Mouse (Mus musculus) inflammation-experienced regulatory T-cells, adult 6 months (primary cell): Measurements from ENCODE around the gene Mtor. TPM values are rescaled to one million over a fixed set of nuclear protein-coding genes. Genes with fewer than 3 reads are reported as not detected.

Experiments
- ATAC-seq: one replicate; pipeline ENCODE4 v1.8.0; 2017
- polyA plus RNA-seq, 3 experiments: library from polyadenylated mRNA; unstranded; fragments of 100-300 nt; shearing (Covaris generic); gene quantifications; one replicate each; pipeline ENCODE4 v1.2.1; 2017

The Mtor gene
- polyA plus RNA-seq, 3 experiments from 2014 or later, result 10.1 to 13.5 (median 11.7) TPM

DNA sequence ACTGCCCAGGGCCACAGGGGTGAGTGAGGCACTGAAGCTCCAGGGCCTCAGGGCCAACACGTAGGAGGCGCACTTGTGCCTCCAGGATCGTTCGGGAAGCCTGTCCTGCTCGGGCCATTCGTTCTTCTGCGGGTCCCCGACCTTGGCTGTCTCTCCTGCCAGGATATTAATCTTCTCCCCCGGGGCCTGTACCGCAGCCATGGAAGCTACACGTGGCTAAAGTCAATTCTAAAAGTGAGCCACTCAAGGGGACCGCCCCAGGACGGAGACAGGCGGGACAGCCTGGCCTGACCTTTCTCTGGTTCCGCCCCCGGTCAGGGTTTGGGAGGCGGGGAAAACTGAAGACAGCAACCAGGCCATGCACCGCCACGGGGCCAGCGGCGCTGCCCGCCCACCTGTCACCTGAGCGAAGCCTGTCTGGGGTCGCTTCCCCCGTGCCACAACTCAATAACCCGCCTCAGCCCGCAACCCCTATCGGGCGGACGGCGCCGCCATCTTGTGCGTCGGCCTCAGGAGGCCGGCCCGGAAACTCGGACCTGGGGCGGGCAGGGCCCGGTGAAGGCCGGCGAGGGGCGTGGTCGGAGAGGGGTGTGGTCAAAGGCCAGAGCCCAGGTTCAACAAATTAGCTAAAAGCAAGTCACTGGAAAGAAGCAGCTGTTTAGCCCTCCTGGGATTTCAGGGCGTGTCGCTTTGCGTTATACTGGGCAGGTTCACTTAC lies 4.0 kb upstream of the Mtor start, which contains the start of gene Ubiad1:
Gene Ubiad1, minus strand, starts transcription at position 522 of the 718 bp plus-strand sequence.
- no peak for ATAC-seq

DNA sequence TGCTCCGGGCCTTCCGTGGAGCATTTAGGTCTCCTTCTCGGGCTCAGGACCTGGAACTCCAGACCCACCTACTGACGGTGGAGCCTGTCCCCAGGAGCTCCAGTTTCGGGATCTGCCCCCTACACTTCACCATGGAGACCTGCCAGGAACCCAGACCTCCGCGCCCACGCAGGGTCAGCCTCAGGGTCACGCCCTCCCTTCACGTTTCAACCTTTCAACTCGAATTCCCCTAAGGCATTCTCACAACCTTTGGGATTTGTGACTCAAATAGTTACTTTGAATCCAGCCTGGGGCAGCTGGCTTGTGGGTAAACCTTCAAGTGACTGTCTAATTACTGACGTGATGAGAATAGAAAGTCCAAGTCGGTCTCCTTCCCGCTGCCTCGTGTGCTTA lies 438 bp downstream of the Mtor start:
- no peak for ATAC-seq

DNA sequence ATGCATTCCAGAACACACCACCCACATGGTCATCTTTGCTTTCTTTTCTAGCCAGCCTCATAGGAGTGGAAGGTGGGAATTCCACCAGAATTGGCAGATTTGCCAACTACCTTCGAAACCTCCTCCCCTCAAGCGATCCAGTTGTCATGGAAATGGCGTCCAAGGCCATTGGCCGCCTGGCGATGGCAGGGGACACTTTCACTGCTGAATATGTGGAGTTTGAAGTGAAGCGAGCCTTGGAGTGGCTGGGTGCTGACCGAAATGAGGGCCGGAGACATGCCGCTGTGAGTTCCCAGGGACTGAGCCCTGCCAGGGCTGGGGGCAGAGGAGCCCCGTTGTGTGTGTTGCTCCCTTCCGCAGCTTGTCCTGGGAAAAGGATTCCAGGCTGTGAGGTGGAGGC lies 5.3 kb downstream of the Mtor start:
- no peak for ATAC-seq

- no peak for ATAC-seq
Measured at GRCm38 (mm10) chr4:148455477-148456025, 7.1 kb downstream of the Mtor start.

DNA sequence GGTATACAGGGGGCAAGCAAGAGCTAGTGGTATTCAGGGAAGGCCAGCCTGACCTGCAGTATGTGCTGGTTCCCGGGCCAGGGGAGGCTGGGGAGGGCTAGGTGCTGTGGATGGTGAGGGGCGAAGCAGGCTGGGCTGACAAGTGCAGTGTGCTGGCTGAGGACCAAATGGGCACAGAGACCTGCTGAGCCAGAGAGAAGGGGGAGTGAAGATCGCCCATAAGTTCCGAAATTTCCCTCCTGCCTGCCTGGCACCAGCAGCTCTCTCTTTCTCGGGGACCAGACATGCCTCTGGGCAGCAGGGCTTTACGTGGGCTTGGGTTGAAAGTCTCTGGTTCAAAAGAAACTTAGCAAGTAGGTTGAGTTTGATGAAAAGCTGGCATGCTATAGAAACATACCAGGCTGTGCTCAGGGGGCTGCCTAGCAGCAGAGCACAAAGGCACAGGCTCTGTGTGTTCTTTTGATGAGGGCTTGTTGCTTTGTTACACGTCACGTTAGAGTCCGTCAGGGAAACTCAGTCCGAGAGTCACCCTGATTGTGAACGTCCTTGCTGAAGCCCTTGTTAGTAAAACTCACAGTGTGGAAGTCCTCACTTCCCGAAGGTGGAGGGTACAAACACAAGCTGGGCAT lies 12.4 kb downstream of the Mtor start:
- no peak for ATAC-seq

DNA sequence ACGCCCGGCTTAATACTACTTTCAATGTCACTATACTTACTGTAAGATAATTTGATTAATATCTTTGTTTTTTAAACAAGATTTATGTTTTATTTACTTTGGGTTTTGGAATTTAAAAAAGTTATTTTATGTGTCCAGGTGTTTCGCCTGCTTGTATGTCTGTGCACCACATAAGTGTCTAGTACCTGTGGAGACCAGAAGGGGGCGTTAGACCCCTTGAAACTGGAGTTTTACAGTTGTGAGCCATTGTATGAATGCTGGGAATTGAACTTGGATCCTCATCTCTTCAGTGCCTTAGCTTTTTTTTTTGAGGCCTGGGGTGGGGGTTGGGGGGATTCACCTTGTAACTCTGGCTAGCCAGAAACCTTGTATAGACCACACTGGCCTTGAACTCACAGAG lies 13.4 kb downstream of the Mtor start:
- ATAC-seq, result no peak

- no peak for ATAC-seq
Measured at GRCm38 (mm10) chr4:148462717-148463116, 14.3 kb downstream of the Mtor start.

DNA sequence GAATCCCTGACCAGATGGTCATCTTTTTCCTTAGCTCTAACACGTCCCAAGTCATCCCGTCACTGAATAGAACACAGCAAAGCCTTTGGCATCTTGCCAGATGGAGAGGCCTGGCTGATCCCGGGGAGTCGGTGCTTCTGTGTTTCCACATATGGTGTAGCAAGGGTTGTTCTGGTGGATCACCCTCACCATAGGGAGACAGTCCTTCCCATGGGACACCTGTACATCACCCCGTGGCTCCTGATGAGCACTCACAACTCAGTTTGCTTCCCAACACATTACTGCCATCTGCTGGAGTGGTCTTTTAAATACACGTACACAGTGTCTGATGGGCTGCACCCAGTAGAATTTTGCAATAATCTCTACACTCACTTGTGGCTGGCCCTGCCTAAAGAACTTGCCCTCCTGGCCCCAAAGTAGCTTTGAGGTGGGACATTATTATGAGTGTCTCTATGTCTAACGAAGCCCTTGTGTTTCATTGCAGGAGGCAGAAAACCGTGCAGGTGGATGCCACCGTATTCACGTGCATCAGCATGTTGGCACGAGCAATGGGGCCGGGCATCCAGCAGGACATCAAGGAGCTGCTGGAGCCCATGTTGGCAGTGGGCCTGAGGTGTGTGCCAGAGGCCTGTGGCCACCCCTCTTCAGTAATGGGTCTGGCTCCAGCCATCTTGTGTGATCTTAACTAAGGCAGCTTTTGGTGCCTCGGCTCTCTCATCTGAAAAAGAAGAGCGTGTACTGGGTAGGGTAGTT lies 15.0 kb downstream of the Mtor start:
- ATAC-seq, result no peak

DNA sequence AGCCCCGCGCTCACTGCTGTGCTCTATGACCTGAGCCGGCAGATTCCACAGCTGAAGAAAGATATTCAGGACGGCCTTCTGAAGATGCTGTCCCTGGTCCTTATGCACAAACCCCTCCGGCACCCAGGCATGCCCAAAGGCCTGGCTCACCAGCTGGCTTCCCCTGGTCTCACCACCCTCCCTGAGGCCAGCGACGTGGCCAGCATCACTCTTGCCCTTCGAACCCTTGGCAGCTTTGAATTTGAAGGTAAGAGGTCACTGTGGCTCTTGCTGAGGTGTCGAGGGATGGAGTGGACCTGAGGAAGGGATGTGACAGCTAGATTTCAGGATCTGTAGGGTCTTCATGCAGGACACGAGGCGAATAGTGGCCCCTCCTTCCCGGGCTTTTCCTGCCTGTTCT lies 15.9 kb downstream of the Mtor start:
- no peak for ATAC-seq

- no peak for ATAC-seq
Measured at GRCm38 (mm10) chr4:148464869-148465268, 16.5 kb downstream of the Mtor start.

GRCm38 (mm10) chr4:148466511-148467079 lies 18.2 kb downstream of the Mtor start:
- ATAC-seq, result no peak

DNA sequence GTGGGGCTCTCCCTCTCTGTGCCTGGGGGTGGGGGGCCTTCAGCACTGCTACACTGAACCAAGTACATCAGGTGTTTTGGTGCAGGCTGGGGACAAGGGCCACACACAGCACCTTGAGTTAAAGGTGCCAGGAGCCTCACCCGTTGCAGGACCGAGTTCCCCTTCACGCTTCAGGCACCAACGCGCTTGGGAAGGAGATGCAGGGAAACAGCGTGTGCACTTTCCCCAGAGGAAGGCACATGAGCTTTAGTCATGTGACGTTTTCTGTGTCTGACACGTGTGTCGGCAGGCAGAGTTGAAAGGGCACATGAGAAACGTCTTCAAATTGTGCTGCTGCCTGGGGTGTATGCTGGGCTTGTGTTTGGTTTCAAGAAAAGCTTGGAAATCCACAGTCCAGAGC lies 20.0 kb downstream of the Mtor start:
- no peak for ATAC-seq

- ATAC-seq, result no peak
Measured at GRCm38 (mm10) chr4:148469487-148470252, 21.3 kb downstream of the Mtor start.

- no peak for ATAC-seq
Measured at GRCm38 (mm10) chr4:148471363-148471806, 23.0 kb downstream of the Mtor start.

- no peak for ATAC-seq
Measured at GRCm38 (mm10) chr4:148472436-148473174, 24.2 kb downstream of the Mtor start.

DNA sequence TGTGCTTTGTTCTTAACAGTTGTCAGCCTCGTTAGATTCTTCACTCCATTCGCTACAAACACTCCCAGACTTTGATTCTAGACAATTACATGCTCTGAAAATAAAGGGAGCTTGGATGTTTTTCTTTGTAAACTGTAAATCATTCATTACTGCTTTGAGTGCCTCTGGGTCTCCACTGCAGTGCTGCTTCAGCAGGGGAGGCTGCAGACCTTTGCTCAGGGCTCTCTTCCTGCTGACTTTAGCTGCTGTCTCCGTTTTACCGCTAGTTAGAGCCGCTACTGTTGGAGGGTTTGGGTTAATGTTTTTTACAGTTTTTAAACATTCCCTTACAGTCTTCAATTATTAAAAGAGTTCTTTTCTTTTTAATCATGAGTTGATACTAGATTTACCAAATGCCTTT lies 25.1 kb downstream of the Mtor start:
- no peak for ATAC-seq

GRCm38 (mm10) chr4:148480245-148480644 lies 31.8 kb downstream of the Mtor start:
- no peak for ATAC-seq

DNA sequence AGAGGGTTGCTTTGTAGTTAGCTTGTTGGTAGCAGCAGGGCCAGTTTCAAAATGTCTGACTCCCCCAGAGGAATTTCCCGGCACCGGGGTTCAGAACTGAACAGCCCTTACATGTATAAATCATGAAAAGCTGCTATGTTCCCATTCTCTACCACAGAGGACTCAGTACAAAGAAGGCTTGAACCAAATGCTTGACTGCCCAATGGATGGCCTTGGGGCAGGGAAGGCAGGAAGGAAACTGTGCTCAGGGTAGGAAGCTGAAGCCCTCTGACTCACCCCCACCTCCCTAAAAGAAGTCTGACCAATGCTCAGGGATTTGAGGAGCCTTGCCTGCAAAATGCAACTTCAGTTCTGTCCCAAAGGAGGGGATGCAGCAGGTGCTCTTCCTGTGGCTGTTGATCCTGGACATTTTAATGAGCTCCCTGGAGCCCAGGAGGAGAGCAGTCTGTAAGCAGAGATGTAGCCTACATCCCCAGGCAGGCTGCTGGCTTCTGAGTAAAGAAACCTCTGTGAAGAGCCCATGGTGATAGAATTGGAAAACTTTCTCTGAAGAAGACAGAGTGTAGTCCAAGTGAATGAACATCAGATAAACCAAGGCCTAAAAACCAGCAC lies 33.3 kb downstream of the Mtor start:
- ATAC-seq, result no peak

- ATAC-seq, result no peak
Measured at GRCm38 (mm10) chr4:148484511-148484910, 36.1 kb downstream of the Mtor start.

- ATAC-seq, result no peak
Measured at GRCm38 (mm10) chr4:148487841-148488240, 39.4 kb downstream of the Mtor start.

- no peak for ATAC-seq
Measured at GRCm38 (mm10) chr4:148490502-148490901, 42.1 kb downstream of the Mtor start.
